Mouse (Mus musculus) spleen, postnatal 36 days (tissue): ENCODE measurements around the gene Gse1.

Experiments used
- DNase-seq, 2 experiments: peaks; one replicate each; pipeline ENCODE4 v3.0.0; 2022; ENCODE audit warnings: low spot score in 2 of 2, mixed read lengths in 1 of 2

Gene Gse1

GRCm38 (mm10) chr8:120227891-120228591, at the start of gene Gse1:
Gene Gse1 (plus strand): TSS chr8:120228456.
- peak; percentile 30 to 46 for DNase-seq

DNA sequence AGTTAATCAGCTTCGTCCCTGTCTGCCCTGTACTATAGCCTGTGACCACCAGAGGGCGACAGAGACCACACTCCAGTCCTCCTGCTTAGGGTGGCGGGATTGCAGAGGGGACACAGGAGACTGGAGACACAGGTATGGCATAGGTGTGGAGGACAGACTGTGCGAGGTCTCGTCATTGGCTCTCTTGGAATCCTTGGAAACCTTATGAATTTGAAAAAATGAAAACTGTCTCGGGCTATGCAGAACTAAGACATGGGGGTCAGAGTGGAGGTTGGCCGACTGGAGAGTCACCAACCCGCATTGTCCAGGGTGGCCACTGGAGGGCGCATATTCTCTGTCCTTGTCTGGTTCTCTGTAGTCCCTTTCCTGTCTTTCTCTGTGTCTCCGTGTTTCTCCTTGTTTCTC, 49.2 kb upstream of the Gse1 start:
- DNase-seq: peak; percentile 61 to 67

GRCm38 (mm10) chr8:120180445-120180970, 47.7 kb upstream of the Gse1 start:
- no peak for DNase-seq

DNA sequence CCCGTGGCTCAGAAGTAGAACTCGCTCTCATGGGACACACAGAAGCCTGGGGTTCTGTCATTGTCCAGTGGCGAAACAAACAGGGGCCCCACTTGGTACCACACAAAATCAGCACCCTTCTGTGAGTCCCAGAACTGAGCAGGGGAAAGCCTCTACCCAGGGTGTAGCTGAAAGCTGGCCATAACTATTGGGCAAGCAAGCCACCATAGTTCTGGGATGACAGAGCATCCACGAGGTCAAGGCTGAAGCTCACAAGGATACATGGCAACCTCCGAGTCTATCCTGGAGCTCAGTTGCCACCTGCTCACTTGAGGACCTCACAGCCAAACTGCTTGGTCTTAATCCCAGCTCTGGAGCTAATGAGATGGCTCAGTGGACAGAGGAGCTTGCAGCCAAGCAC, 47.0 kb upstream of the Gse1 start:
- no peak for DNase-seq

GRCm38 (mm10) chr8:120181861-120182414, 46.3 kb upstream of the Gse1 start:
- DNase-seq: no peak

GRCm38 (mm10) chr8:120184366-120184765, 43.9 kb upstream of the Gse1 start:
- no peak for DNase-seq

GRCm38 (mm10) chr8:120184850-120185792, 43.1 kb upstream of the Gse1 start:
- DNase-seq: no peak

GRCm38 (mm10) chr8:120186454-120186853, 41.8 kb upstream of the Gse1 start:
- DNase-seq: no peak

- no peak for DNase-seq
Measured at GRCm38 (mm10) chr8:120188510-120188909, 39.7 kb upstream of the Gse1 start.

DNA sequence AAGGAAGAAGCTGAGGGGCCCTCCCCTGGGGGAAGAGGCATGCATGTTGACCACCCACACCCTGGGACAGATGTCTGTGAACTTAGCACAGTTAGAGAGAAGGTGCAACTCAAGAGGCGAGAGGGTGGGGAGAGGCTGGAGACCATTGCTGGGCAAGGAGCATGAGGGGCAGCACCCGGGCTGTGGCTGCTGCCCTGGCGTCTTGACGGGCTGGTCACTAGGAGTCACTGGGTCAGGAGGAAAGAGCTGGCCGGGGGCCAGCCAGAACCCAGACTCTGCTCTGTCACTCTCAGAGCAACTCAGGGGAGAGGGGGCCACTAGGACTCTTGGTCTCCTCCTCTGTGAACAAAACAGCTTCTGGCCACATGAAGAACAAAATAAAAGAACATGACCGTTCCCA, 38.8 kb upstream of the Gse1 start:
- no peak for DNase-seq

DNA sequence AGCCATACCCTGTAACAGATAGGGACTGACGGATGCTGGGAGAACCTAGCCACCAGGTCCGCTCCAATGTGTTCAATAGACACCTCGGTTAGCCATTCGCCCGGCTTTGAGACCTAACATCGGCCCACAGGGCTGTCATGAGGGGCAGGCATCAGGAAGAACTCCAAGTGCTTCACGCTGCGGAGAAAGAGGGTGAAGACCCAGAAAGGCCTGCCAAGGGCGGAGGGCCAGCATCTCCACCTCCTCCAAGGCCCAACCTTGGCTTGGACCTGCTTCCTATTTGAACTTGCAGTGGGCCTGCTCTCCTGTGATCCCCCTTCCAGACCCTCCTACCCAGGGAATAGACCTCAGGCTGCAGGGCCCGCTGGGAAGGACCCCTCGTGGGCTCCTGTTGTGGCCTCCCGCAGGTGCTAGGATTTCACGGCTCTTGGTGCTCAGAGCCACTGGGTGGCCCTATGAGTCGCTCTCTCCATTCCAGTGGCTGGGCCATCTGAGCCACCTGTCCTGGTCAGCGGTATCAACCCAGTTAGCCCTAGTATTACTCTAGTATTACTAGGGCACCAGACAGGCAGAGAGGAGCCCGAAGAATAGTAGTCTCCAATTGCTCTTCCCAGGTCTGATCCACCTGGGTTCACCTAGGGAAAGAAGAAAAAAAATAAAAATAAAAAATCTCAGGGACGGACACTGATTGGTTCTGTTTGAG, 38.0 kb upstream of the Gse1 start:
- DNase-seq: no peak

GRCm38 (mm10) chr8:120190810-120191413, 37.3 kb upstream of the Gse1 start:
- peak; percentile 34 to 35 for DNase-seq

DNA sequence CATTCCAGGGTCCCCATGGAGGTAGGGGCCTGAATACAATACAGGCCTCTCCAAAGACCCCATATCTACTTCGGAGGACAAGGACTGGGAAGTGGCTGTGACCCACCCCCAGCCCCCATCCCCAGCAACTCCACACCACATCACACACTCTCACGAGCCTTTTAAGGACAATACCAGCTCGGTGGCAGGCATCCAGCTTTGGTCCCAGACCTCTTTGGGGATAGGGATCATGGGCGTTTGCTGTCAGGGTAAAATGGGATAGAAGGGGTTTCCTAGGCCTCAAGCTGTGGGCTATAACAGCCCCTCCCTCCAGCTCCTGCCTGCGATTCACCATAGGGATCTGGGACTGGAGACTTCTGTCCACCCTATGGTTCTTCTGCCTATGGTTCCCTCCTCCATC, 36.6 kb upstream of the Gse1 start:
- DNase-seq: no peak

DNA sequence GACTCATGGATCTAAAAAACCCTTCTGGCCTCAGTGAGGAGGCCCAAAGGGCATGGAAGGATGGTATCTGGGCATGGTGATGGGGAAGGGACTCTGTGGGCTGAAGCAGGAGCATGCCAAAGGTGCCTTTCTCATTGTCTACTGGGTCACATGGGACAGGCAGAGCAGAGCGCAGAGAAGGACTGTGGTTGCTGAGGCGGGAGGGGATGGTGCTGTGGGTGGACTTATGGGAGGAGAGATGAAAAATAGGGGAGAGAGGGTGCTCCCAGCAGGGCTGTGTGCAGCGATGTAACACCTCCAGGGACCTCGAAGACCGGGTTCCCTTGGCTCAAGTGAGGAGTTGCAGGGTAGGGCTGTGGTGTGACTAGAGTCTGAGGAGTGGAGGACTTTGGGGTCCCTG, 36.1 kb upstream of the Gse1 start:
- no peak for DNase-seq

- DNase-seq: no peak
Measured at GRCm38 (mm10) chr8:120201351-120201750, 26.9 kb upstream of the Gse1 start.

DNA sequence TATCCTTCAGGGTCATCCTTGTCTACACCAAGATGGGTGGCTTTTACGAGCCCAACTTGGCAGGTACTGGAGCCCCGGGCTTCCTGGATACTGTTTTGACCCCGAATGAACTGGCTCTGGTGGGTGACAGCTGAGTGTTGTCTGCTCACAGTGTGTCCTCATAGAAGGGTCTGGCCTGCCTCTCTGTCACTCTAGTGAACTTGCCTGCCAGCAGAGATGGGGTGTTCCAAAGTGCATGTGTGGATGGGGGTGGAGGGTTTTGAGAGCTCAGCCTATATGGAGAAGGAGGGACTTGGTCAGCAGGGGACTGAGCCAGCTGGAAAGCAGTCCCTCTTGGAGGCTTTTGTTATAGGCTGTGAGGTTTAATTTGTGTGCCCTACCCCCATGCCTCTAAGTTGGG, 25.7 kb upstream of the Gse1 start:
- no peak for DNase-seq

DNA sequence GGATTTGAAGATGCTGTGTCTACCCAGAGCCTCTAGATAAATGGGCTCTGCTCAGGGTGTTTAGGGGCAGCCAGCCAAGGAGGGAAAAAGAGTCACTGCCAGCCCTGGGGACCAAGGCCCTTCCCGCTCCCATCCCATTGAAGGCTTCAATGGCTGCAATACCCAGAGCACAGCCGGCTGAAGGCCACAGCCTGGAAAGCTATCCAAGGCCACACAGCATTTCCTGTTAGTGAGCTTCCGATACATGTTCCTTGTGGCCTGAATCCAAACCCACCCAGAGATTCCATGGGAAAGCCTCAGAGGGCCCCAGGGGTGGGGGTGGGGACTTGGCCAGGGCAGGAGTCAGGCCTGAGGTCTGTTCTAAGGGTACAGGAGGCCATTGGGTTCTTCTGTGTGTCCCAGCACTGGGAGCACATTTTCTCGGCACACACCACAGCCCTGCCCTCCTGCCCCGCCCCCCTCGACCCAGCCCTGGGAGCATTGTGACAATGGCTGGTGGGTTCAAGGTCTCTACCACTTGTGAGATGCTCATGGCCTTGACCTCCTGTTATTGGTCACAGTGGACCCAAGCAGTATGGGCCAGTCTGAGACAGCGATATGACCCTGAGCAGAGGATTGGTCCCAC, 23.4 kb upstream of the Gse1 start:
- DNase-seq: no peak

DNA sequence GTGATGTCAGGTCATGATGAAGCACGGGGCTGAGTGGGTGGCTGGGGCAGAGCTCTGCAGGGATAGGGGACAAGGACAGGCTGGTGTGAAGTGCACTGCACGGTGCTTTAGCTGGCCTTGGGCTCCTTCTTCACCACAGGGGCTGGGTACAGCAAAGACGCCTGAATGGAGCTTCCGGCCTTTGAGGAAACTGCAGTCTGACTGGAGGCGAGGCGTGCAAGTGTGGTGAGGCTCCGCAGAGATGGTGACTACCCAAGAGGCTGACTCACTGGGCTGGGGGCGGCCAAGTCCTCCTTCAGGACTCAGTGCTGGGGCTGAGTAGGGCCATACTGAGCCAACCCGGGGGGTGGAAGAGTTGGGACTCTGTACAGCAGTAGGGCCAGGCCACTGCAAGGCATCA, 22.3 kb upstream of the Gse1 start:
- no peak for DNase-seq

DNA sequence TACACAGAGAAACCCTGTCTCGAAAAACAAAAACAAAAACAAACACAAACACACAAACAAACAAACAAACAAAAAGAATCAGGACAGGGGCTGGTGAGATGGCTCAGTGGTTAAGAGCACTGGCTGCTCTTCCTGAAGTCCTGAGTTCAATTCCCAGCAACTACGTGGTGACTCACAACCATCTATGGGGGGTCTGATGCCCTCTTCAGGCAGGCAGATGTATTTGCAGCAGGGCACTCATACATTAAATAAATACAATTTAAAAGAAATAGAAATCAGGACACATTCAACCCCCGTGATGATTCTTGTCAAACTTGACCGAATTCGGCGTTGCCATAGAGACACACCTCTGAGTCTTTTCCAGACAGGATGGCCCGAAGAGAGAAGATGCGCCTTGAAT, 20.9 kb upstream of the Gse1 start:
- DNase-seq: no peak

DNA sequence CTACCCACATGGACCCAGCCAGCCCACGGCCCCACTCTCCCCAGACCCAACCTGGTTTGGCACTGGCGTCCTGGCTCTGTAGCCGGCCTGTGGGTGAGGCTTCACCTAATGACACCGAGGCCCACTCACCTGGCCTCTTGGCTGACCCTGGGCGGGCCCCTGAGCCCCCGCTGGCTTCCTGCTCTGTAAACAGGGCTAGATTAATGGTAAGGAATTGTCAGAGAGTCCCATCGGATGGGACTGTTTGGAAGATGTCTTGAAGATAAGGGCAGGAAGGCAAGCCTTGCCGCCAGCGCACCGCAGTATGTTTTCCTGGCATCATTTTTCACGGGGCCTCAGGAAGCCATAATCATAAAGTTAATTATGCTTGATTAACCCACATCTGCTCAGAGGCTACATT, 20.1 kb upstream of the Gse1 start:
- no peak for DNase-seq

DNA sequence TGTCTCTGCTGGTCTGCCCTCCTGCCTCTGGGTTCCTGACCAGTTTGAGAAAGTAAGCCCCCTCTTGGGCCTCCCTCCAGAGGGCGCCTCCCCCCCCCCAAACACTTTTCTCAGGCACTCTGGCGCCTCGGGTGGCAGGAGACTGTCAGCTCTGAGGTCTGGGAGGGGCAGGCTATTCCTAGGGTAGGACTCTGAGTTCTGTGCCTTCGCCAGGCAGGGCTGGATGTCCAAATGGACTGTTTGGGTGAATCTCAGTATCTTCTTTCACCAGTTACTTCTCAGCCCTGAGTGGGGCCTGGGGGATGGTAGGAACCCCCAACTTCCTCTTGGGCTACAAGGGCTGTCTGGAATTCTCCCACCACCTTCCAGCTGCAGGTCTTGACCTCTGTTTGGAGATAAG, 16.9 kb upstream of the Gse1 start:
- no peak for DNase-seq
